Mouse (Mus musculus): ENCODE results near the gene Ankrd53.
"Not testable (repeated sequence)": the region's sequence is repeated elsewhere in the genome, so short reads cannot be mapped to it uniquely, and the experiment has no call there.

The Ankrd53 gene

DNA sequence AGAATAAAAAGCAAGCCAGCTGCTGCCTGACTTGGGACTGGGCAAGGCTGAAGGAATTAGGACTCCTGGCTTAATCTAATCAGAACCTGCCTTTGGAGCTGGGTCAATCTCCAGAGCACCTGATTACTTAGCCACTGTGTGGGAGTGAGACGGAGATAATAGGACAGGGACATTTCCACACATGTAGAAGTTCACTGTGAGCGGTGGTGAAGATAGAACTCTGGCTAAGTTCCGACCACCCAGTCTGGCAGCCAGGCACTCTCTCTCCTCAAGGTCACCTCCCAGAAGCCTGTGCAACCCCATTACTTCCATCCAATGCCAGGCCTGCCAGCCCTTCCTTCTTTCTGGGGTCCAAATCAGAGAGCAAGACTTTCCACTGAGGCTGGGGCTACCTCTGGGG is 4.5 kb downstream of the Ankrd53 start:
- no peak for DNase-seq (ENCODE audit: low spot score in 2 of 2)

DNA sequence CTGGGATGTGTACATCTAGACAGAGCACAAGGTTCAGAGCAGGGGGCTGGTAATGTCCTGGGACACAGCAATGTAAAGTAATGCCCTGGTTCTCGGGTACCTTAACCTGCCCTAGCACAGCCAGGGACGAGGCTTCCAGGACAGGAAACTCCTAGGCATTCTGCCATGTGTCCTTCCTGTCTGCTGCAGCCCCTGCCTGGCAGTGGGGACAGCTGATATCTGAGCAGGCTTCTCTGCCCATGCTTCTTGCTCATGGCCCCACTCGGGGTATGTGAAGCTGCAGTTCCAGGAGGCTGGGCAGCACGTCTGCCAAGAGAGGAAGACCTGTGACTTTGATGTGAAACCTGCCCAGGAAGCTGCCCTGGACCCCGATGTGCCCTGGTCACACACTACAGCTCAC is 6.0 kb downstream of the Ankrd53 start:
- no peak for DNase-seq (ENCODE audit: low spot score in 2 of 2)

- DNase-seq (ENCODE audit: low spot score in 2 of 2), result no peak
These were observed 11.7 kb downstream of the Ankrd53 start for GRCm38 (mm10) chr6:83774126-83774525.

DNA sequence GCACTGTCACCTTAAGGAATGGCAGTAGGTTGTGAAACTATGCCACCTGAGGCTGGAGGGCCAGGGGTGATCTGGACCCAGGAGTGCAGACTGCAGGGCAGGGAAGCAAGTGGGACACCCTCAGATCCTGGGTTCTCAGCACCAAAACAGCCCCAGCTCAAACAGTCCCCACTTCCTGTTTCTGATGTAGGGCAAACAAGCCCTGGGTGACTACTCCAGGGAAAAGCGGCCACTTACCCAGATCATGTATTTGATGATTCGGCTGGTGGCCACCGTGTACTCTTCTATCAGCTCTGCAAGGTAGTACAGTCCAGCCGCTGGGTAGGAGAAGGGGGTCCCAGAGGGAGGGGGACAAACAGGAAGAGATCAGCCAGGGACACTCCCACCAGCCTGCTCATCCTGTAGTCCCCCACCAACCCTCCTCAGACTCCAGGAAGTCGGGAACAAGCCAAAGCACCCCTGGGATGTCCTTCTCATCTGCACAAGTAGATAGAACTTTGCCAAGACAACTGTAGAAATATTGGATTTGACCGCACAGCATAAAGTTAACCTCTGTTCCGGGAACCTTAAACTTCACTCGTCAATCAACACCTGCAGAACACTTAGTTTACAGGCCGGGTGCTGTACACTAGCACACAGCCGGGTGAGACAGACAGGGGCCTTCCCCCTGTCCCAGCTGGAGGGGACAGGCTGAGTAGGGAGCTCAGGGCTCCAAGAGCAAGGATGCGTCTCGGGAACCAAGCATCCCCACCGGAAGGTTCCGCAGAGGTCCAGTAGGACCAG is 12.5 kb downstream of the Ankrd53 start:
- DNase-seq (ENCODE audit: low spot score in 2 of 2), result no peak

- peak; percentile 84 to 91 for DNase-seq (ENCODE audit: low spot score in 2 of 2)
These were observed 13.3 kb downstream of the Ankrd53 start, which contains the start of gene Tex261 for GRCm38 (mm10) chr6:83775638-83776293. TSS of gene Tex261 (minus strand) at chr6:83775813.

GRCm38 (mm10) chr6:83778306-83778705 is 15.9 kb downstream of the Ankrd53 start:
- DNase-seq (ENCODE audit: low spot score in 2 of 2), result no peak

GRCm38 (mm10) chr6:83779026-83779425 is 16.6 kb downstream of the Ankrd53 start:
- DNase-seq (ENCODE audit: low spot score in 2 of 2), result peak in 1 of 2 experiments; percentile 40

GRCm38 (mm10) chr6:83786426-83786825 is 24.0 kb downstream of the Ankrd53 start:
- DNase-seq (ENCODE audit: low spot score in 2 of 2), result no peak

DNA sequence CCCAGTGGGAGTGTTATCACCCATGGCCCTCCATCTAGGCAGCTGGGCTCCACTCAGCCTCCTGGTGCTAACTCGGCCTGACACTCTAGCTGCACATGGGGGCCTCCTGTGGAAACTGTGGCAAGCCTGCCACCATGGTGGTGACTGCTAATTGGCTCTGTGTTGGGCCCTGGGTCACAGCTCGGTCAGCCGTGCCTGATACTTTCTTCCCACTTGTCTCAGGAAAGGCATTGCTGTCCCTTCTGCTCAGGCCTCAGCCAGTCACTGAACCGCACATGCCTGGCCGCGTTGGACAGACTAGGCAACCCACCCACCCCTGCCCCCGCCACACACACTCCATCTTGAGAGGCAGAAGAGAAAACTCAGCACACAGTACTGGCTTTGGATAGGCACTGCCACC is 26.1 kb downstream of the Ankrd53 start:
- DNase-seq (ENCODE audit: low spot score in 2 of 2), result no peak

DNA sequence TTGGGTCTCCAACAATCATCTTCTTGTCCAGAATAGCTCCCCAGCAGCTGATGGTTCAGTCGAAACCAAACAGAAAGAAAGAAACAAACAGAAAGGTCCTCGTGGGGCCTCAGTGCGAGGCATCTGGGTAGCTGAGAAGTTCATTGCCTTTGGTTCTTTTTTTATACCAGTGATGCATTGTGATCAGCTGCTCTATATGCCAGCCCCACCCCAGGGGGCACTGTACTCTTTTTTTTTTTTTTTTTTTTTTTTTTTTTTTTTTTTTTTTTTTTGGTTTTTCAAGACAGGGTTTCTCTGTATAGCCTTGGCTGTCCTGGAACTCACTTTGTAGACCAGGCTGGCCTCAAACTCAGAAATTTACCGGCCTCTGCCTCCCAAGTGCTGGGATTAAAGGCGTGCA is 28.1 kb downstream of the Ankrd53 start:
- DNase-seq (ENCODE audit: low spot score in 2 of 2), result not testable (repeated sequence)

- no peak for DNase-seq (ENCODE audit: low spot score in 2 of 2)
These were observed 28.9 kb downstream of the Ankrd53 start for GRCm38 (mm10) chr6:83791251-83791890.

GRCm38 (mm10) chr6:83794760-83795296 is 32.4 kb downstream of the Ankrd53 start, which contains the start of gene Nagk:
TSS of gene Nagk (plus strand) at chr6:83794982.
- DNase-seq (ENCODE audit: low spot score in 2 of 2), result peak; percentile 87 to 94

DNA sequence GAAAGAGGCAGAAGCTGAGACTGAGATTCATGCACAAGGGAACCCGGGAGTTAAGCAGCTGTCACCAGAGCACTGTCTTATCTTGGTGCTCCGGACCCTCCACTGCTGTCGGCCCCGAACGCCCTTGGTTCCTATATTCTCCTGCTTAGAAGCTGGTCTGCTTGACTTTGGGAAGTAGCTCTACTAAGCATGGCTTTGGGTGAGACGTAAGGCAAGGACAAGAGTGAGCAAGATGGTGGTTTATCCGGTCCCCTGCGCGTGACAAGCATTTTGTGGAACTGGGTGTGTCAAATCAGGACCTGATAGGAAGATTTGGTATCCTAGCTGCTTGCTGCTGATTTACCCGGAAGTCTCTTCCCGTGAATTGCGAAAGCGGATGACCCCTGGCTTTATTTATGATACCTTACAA is 33.1 kb downstream of the Ankrd53 start:
- DNase-seq (ENCODE audit: low spot score in 2 of 2), result no peak

GRCm38 (mm10) chr6:83796686-83797085 is 34.2 kb downstream of the Ankrd53 start:
- no peak for DNase-seq (ENCODE audit: low spot score in 2 of 2)

DNA sequence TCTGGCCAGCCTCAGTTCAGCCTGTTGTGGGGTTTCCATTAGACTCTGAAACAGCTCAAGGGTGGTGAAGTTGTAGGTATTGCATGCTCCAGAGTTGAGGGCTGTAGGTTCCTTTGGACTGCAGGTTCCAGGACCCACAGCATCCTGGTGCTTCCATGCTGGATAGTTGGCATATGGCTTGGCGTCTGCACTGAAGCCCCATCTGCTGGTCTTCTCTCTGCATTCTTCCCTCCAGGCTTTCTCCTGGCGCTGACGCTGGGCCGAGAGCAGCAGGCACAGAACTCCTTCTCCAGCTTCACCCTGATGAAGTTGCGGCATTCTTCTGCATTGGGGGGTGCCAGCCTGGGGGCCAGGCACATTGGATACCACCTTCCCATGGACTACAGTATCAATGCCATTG is 39.6 kb downstream of the Ankrd53 start:
- DNase-seq (ENCODE audit: low spot score in 2 of 2), result no peak

DNA sequence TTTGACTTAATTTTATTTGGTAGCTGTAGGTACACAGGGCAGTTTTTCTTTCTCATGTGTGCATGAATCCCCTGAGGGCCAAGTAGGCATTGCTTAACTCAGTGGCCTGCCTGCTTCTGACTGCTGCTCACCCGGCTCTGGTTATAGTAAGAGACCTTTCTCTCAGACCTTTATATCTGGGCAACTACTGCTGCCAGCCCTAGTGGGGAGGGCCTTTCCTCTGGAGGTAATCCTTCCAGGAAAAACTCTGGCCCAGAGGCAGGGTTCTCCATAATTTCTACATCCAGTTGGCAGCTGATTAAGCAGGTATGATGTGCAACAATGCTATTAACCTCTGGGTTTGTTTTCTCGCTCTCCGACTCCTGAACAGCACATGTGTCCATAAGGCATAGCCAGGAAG is 40.4 kb downstream of the Ankrd53 start:
- DNase-seq (ENCODE audit: low spot score in 2 of 2), result no peak

DNA sequence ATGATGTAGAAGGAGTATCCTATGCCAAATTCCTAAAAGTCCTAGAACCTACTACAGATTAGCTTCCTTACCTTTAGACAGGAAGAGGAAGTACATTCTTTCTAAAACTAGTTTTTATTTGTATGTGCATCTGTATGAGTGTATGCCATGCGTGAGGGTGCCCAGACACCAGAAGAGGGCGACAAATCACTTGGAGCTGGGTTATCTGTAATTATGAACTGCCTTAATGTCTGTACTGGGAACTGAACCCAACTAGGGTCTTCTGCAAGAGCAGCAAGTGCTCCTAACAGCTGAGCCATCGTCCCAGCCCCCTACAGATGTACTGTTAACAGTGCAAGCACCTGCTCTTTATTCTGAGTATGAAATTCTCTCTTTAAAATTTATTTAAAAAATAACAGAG is 53.4 kb downstream of the Ankrd53 start:
- DNase-seq (ENCODE audit: low spot score in 2 of 2), result no peak
